Mouse (Mus musculus) lung, embryonic 15.5 days (tissue): ENCODE data around the gene Naa60. TPM values are rescaled to one million over a fixed set of nuclear protein-coding genes. Genes with fewer than 3 reads are reported as not detected.
A peak's percentile ranks its signal among the peaks of the same experiment; 100 is the strongest.

ENCODE experiments used
- ATAC-seq: fragments of 200-750 bp; cut with Nextera tagmentation; 2 replicates; pipeline ENCODE4 v1.8.0; 2017; ENCODE audit warnings: moderate number of reproducible peaks, borderline replicate concordance; ENCODE audit not compliant: low FRiP score, low TSS enrichment; ENCODE audit errors: extremely low read depth
- H3K27ac ChIP-seq: fragments of 300-500 bp; sonication (generic); 2 replicates; pipeline ENCODE4 v1.5.1; 2015; ENCODE audit warnings: moderate library complexity, mild to moderate bottlenecking, inconsistent platforms
- H3K27me3 ChIP-seq: fragments of 300-500 bp; sonication (generic); 2 replicates; pipeline ENCODE4 v1.6.1; 2015; ENCODE audit warnings: inconsistent platforms
- H3K36me3 ChIP-seq: fragments of 300-500 bp; sonication (generic); 2 replicates; pipeline ENCODE4 v1.6.1; 2015; ENCODE audit warnings: inconsistent platforms
- H3K4me1 ChIP-seq: fragments of 300-500 bp; sonication (generic); 2 replicates; pipeline ENCODE4 v1.6.1; 2015; ENCODE audit warnings: inconsistent platforms
- H3K4me2 ChIP-seq: fragments of 300-500 bp; sonication (generic); 2 replicates; pipeline ENCODE4 v1.6.1; 2015; ENCODE audit warnings: inconsistent platforms, mild to moderate bottlenecking, moderate library complexity
- H3K4me3 ChIP-seq: fragments of 300-500 bp; sonication (generic); 2 replicates; pipeline ENCODE4 v1.5.1; 2015; ENCODE audit warnings: mild to moderate bottlenecking, inconsistent platforms
- H3K9ac ChIP-seq: fragments of 300-500 bp; sonication (generic); 2 replicates; pipeline ENCODE4 v1.6.1; 2015; ENCODE audit warnings: inconsistent platforms
- H3K9me3 ChIP-seq: fragments of 300-500 bp; sonication (generic); 2 replicates; pipeline ENCODE4 v1.6.1; 2016; ENCODE audit warnings: inconsistent platforms
- WGBS: fragments of 180-500 bp; shearing (Covaris S2); methylation state at CpG from one replicate; pipeline ENCODE4 v1.1.7; 2015; 5-methylcytosine and 5-hydroxymethylcytosine counted together
- polyA plus RNA-seq: library from polyadenylated mRNA; unstranded; fragments of >200 nt; fragmentation: Nextera tagmentation; extraction: Ambion mirVana; gene quantifications from 2 replicates; pipeline ENCODE4 v1.2.1, GENCODE M21; 2015

The Naa60 gene
- polyA plus RNA-seq, 1 experiment from 2014 or later = 49.7 TPM

DNA sequence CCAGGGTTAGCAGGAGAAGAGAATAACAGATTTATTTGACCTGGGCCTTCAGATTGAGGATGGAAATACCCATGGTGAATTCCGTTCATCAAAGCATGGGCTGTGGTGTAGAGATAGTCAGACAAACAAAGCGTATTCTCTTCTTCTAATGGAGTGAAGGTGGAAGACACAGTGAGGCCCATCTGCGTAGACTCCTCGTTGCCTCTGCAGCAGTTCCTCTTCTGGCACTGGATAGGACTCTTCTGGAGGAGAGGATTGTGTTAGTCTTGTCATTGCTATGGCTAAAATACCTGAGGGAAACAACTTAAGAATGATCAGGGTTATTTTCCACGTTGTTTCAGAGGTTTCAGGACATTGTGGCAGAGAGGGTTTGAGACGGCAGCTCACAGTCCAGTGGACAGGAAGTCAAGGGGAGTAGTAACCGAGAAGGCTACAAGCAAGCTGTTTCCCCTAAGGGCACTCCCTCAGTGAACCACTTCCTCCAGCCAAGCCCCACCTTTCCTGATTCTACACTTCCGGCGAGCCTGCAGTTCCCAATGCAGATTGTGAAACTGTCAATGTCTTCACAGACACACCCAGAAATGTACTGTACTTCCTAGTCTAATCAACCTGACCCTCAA lies 23.1 kb downstream of the Naa60 start:
- Histone ChIP-seq H3K36me3 (peaks cover 32% of the 10 kb centered on the region), H3K9me3 (no peaks in the 10 kb centered on the region), H3K4me1 (no peaks in the 10 kb centered on the region), H3K4me3 (no peak overlapping the region), H3K27ac (peak overlapping the region; percentile 45), H3K9ac (no peak overlapping the region), H3K27me3 (no peaks in the 10 kb centered on the region), H3K4me2 (no peak overlapping the region)
- no peak for ATAC-seq
- 64% methylated on average over 9 of the region's 9 CpGs for WGBS

DNA sequence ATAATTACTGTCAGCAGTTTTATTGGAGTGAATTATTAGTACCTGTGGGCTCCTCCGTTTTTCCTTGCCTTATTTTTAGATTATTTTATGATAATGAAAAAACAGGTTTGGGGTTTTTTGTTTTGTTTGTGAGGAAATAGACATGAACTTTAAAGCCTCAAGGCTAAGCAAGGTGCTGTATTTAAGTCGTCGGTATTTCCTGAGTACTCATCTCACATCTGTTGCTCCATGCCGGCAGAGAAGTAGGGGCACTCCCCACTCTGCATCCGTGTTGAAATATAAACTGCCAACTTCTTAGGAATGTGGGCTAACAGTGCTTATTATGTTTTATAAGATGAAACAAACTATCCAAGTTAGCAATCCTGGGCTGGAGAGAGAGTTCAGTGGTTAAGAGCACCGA lies 23.9 kb downstream of the Naa60 start:
- H3K36me3 ChIP-seq = peaks cover 39% of the 10 kb centered on the region

GRCm38 (mm10) chr16:3896553-3896952 lies 24.4 kb downstream of the Naa60 start:
- Histone ChIP-seq H3K9ac (no peak overlapping the region), H3K4me3 (no peak overlapping the region), H3K4me1 (no peaks in the 10 kb centered on the region), H3K9me3 (no peaks in the 10 kb centered on the region), H3K36me3 (peaks cover 44% of the 10 kb centered on the region), H3K4me2 (no peak overlapping the region), H3K27me3 (no peaks in the 10 kb centered on the region), H3K27ac (no peak overlapping the region)
- ATAC-seq = no peak
- WGBS = 92% methylated on average over 1 of the region's 1 CpGs

More for the DNA sequence above, 23.9 kb downstream of the Naa60 start:
- H3K4me2 ChIP-seq = no peak overlapping the region
- 72% methylated on average over 6 of the region's 6 CpGs for WGBS
- no peaks in the 10 kb centered on the region for H3K27me3 ChIP-seq
- H3K4me3 ChIP-seq = no peak overlapping the region
- no peaks in the 10 kb centered on the region for H3K9me3 ChIP-seq
- no peak overlapping the region for H3K27ac ChIP-seq
- no peak overlapping the region for H3K9ac ChIP-seq
- no peaks in the 10 kb centered on the region for H3K4me1 ChIP-seq
- ATAC-seq = no peak

DNA sequence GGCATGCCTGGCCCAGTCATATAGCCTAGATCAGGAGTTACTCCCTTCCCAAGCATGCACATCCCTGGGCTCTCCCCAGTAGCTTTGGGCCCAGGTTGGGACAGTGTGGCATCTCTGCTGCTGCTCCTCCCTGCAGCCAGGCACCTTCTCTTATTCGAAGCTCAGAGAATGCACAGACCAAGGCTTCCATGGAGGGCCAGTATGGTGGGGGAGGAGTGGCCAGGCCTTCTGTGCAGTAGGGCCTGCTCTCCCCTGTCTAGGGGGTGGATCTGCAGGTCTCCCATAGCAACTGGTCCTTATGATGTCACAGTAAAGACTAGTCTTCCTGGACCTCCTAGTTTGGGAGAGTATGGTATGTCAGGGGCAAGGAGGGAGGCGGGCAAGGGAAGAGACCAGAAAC lies 35.3 kb downstream of the Naa60 start:
- Histone ChIP-seq H3K9me3 (no peaks in the 10 kb centered on the region), H3K4me1 (peaks cover 9% of the 10 kb centered on the region), H3K27ac (no peak overlapping the region), H3K36me3 (peaks cover 31% of the 10 kb centered on the region), H3K4me2 (no peak overlapping the region), H3K27me3 (no peaks in the 10 kb centered on the region), H3K9ac (no peak overlapping the region), H3K4me3 (no peak overlapping the region)
- 58% methylated on average over 2 of the region's 2 CpGs for WGBS
- ATAC-seq = no peak

GRCm38 (mm10) chr16:3908537-3909111 lies 36.4 kb downstream of the Naa60 start, which contains the start of the genes 1700037C18Rik and Cluap1:
TSS of gene 1700037C18Rik (minus strand) at chr16:3908689.
TSS of gene Cluap1 (plus strand) at chr16:3908801.
- H3K4me1 ChIP-seq = peaks cover 9% of the 10 kb centered on the region
- H3K36me3 ChIP-seq = peaks cover 38% of the 10 kb centered on the region
- no peaks in the 10 kb centered on the region for H3K27me3 ChIP-seq
- peak; percentile 98 for ATAC-seq
- H3K4me3 ChIP-seq = peak within 1 kb of the TSS; percentile 63
- under 1% methylated on average over 33 of the region's 33 CpGs for WGBS
- H3K9ac ChIP-seq = peak within 1 kb of the TSS; percentile 67
- no peaks in the 10 kb centered on the region for H3K9me3 ChIP-seq
- H3K27ac ChIP-seq = peak within 1 kb of the TSS; percentile 83
- peak within 1 kb of the TSS; percentile 83 for H3K4me2 ChIP-seq

GRCm38 (mm10) chr16:3909118-3909517 lies 36.9 kb downstream of the Naa60 start:
- Histone ChIP-seq H3K27me3 (no peaks in the 10 kb centered on the region), H3K4me3 (peak overlapping the region; percentile 63), H3K27ac (peak overlapping the region; percentile 83), H3K9ac (peak overlapping the region; percentile 67), H3K36me3 (peaks cover 35% of the 10 kb centered on the region), H3K9me3 (no peaks in the 10 kb centered on the region), H3K4me2 (peak overlapping the region; percentile 83), H3K4me1 (peaks cover 9% of the 10 kb centered on the region)
- 3% methylated on average over 20 of the region's 20 CpGs for WGBS
- no peak for ATAC-seq

DNA sequence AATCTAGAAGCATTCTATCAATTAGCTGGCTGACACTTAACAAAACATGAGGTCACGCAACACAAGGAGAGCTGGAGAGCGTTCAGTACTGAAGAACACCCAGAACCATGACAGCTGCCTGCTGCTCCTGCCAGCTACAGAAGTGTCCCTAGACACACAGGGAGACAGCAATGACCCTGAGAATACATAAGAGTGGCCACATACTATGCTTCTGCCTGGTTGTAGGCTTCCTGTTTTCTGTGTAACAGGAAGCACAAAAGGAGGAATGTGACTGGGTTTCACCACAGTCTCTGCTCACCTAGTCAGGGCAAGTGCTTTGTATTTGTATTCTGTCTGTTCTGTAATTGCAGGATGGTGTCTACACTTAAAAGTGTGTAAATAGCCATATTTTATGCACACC lies 48.6 kb downstream of the Naa60 start:
- Histone ChIP-seq H3K9me3 (no peaks in the 10 kb centered on the region), H3K36me3 (peaks cover 42% of the 10 kb centered on the region), H3K4me2 (no peak overlapping the region), H3K27ac (no peak overlapping the region), H3K4me3 (no peak overlapping the region), H3K9ac (no peak overlapping the region), H3K27me3 (no peaks in the 10 kb centered on the region), H3K4me1 (0 out of 2 replicates have a peak, but pooled peaks cover 3% of the 10 kb centered on the region)
- ATAC-seq = no peak
- WGBS = 91% methylated on average over 2 of the region's 2 CpGs

- peaks cover 45% of the 10 kb centered on the region for H3K36me3 ChIP-seq
Observed at GRCm38 (mm10) chr16:3923515-3923914, 51.3 kb downstream of the Naa60 start.

GRCm38 (mm10) chr16:3923966-3924365 lies 51.8 kb downstream of the Naa60 start:
- H3K27ac ChIP-seq = peak overlapping the region; percentile 72
- H3K9ac ChIP-seq = 0 out of 2 replicates have a peak overlapping the region, but pooled peaks have one; percentile 7
- peaks cover 47% of the 10 kb centered on the region for H3K36me3 ChIP-seq
- H3K4me2 ChIP-seq = no peak overlapping the region
- H3K4me1 ChIP-seq = 0 out of 2 replicates have a peak, but pooled peaks cover 3% of the 10 kb centered on the region
- WGBS = 65% methylated on average over 4 of the region's 4 CpGs
- no peak overlapping the region for H3K4me3 ChIP-seq
- H3K9me3 ChIP-seq = no peaks in the 10 kb centered on the region
- H3K27me3 ChIP-seq = no peaks in the 10 kb centered on the region
- peak; percentile 59; the same call in 1 of the 2 replicates for ATAC-seq

More at GRCm38 (mm10) chr16:3923515-3923914, 51.3 kb downstream of the Naa60 start:
- H3K4me3 ChIP-seq = no peak overlapping the region
- H3K9me3 ChIP-seq = no peaks in the 10 kb centered on the region
- H3K4me2 ChIP-seq = no peak overlapping the region
- no peak overlapping the region for H3K9ac ChIP-seq
- peak overlapping the region; percentile 64 for H3K27ac ChIP-seq
- H3K27me3 ChIP-seq = no peaks in the 10 kb centered on the region
- H3K4me1 ChIP-seq = 0 out of 2 replicates have a peak, but pooled peaks cover 3% of the 10 kb centered on the region
- WGBS = 61% methylated on average over 3 of the region's 3 CpGs
- ATAC-seq = no peak

- Histone ChIP-seq H3K4me1 (no peaks in the 10 kb centered on the region), H3K9me3 (no peaks in the 10 kb centered on the region), H3K36me3 (peaks cover 46% of the 10 kb centered on the region), H3K9ac (no peak overlapping the region), H3K27me3 (no peaks in the 10 kb centered on the region), H3K27ac (no peak overlapping the region), H3K4me2 (no peak overlapping the region), H3K4me3 (no peak overlapping the region)
- WGBS = 52% methylated on average over 1 of the region's 1 CpGs
- no peak for ATAC-seq
Observed at GRCm38 (mm10) chr16:3928582-3928981, 56.4 kb downstream of the Naa60 start.

DNA sequence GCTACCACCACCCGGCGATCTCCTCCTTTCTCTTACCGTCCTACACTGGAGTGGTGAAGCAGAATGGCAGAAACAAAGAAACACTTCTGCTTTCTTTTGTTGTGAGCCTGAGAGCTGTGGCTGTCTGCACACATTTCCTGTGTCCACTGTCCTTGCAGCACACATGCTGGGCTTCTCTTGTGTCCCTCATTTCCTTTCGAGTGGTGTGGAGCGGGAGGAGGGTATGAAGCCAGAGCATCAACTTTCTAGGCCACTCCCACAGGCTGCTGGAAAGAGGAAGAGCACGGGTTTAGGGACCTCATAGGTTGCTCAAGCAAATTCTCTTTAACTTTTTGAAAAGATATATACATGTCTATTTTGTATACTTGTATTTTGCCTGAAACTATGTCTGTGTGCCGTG lies 57.0 kb downstream of the Naa60 start:
- Histone ChIP-seq H3K4me2 (no peak overlapping the region), H3K27me3 (no peaks in the 10 kb centered on the region), H3K4me1 (no peaks in the 10 kb centered on the region), H3K27ac (0 out of 2 replicates have a peak overlapping the region, but pooled peaks have one; percentile 12), H3K9ac (no peak overlapping the region), H3K36me3 (peaks cover 45% of the 10 kb centered on the region), H3K4me3 (no peak overlapping the region), H3K9me3 (no peaks in the 10 kb centered on the region)
- no peak for ATAC-seq
- 76% methylated on average over 7 of the region's 7 CpGs for WGBS

DNA sequence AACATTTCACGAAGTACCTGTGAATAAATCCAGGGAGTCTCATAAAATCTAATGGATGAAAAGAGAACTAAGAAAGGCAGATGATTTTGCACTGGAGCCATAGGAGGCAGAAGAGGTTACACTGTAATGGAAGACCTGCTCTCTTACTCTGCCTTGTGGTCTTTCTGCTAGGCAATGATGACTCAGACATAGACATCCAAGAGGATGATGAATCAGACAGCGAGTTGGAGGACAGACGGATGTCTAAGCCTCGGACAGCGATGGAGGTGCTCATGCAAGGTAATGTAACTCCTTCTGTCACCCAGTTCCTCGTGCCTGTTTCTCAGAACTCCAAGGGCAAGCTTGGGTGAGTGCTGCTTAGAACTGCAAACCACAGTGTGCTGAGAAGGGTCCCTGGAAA lies 61.4 kb downstream of the Naa60 start:
- H3K4me1 ChIP-seq = no peaks in the 10 kb centered on the region
- H3K4me3 ChIP-seq = no peak overlapping the region
- H3K27me3 ChIP-seq = no peaks in the 10 kb centered on the region
- no peak overlapping the region for H3K4me2 ChIP-seq
- ATAC-seq = no peak
- H3K36me3 ChIP-seq = peaks cover 46% of the 10 kb centered on the region
- H3K9ac ChIP-seq = no peak overlapping the region
- no peaks in the 10 kb centered on the region for H3K9me3 ChIP-seq
- H3K27ac ChIP-seq = no peak overlapping the region
- WGBS = 92% methylated on average over 6 of the region's 6 CpGs
